Mouse (Mus musculus): ENCODE data around the gene Il17f. TPM values are rescaled to one million over a fixed set of nuclear protein-coding genes. Genes with fewer than 3 reads are reported as not detected.

The Il17f gene
- polyA plus RNA-seq, 1 experiment from 2014 or later = not detected

- no peak overlapping the region for H3K27ac ChIP-seq
- no peak overlapping the region for H3K4me3 ChIP-seq
- WGBS = 88% methylated on average over 6 of the region's 6 CpGs
- no peaks in the 10 kb centered on the region for H3K36me3 ChIP-seq
- no peak overlapping the region for H3K4me2 ChIP-seq
- H3K9me3 ChIP-seq = no peaks in the 10 kb centered on the region
- H3K9ac ChIP-seq = no peak overlapping the region
- H3K4me1 ChIP-seq (replicated peaks) = no peaks in the 10 kb centered on the region
- no peaks in the 10 kb centered on the region for H3K27me3 ChIP-seq
- ATAC-seq (ENCODE audit: low FRiP score) = no peak
Measured at GRCm38 (mm10) chr1:20766526-20766925, 23.9 kb downstream of the Il17f start.

DNA sequence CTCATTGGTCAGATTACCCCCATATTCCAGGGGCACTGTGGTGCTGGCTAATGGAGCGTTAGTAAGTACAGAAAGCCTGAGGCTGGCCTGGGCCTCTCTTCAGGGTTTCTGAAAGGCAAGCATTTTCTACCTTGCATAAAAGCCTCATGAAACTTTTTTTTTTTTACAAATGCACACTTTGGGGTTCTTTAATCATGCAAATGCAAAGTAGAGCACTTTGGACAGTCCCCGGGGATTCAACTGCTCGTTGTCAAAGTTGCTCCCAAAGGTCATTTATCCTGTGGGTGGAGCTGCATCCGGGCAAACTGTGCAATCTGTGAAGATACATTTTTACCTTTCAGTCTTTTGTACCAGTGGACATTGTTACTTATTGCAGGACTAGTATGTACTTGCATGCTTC lies 29.0 kb downstream of the Il17f start:
- H3K27me3 ChIP-seq = no peaks in the 10 kb centered on the region
- 37% methylated on average over 4 of the region's 4 CpGs for WGBS
- H3K9ac ChIP-seq = no peak overlapping the region
- H3K4me3 ChIP-seq = no peak overlapping the region
- ATAC-seq (ENCODE audit: low FRiP score) = no peak
- H3K36me3 ChIP-seq = no peaks in the 10 kb centered on the region
- H3K9me3 ChIP-seq = no peaks in the 10 kb centered on the region
- H3K4me1 ChIP-seq (replicated peaks) = no peaks in the 10 kb centered on the region
- H3K4me2 ChIP-seq = no peak overlapping the region
- H3K27ac ChIP-seq = no peak overlapping the region

DNA sequence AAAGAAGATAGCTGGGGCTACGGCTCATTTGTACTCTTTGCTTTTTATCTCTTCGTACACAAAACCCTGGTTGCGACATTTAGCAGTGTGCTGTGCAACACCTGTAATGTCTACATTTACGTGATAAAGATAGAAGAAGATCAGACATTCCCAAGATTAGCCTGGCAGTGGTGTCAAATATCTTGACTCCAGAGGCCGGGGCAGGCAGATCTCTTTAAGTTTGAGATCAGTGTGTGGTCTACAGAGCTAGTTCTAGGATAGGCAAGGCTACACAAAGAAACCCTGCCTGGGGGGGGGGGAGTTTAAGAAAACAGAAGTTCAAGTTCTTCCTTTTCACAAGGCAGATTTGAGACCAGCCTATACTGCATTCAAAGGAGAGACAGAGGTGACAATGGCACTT lies 30.1 kb downstream of the Il17f start:
- Histone ChIP-seq H3K27ac (no peak overlapping the region), H3K4me1 (replicated peaks) (no peaks in the 10 kb centered on the region), H3K36me3 (no peaks in the 10 kb centered on the region), H3K27me3 (no peaks in the 10 kb centered on the region), H3K4me3 (no peak overlapping the region), H3K4me2 (no peak overlapping the region), H3K9me3 (no peaks in the 10 kb centered on the region), H3K9ac (no peak overlapping the region)
- WGBS = 90% methylated on average over 5 of the region's 5 CpGs
- no peak for ATAC-seq (ENCODE audit: low FRiP score)

GRCm38 (mm10) chr1:20759799-20760198 lies 30.6 kb downstream of the Il17f start:
- ATAC-seq (ENCODE audit: low FRiP score) = no peak

GRCm38 (mm10) chr1:20757586-20757985 lies 32.8 kb downstream of the Il17f start:
- no peaks in the 10 kb centered on the region for H3K9me3 ChIP-seq
- no peak overlapping the region for H3K9ac ChIP-seq
- no peaks in the 10 kb centered on the region for H3K4me1 ChIP-seq (replicated peaks)
- no peaks in the 10 kb centered on the region for H3K36me3 ChIP-seq
- H3K4me3 ChIP-seq = no peak overlapping the region
- 94% methylated on average over 3 of the region's 3 CpGs for WGBS
- ATAC-seq (ENCODE audit: low FRiP score) = no peak
- H3K27me3 ChIP-seq = no peaks in the 10 kb centered on the region
- no peak overlapping the region for H3K27ac ChIP-seq
- no peak overlapping the region for H3K4me2 ChIP-seq

More at GRCm38 (mm10) chr1:20759799-20760198, 30.6 kb downstream of the Il17f start:
- Histone ChIP-seq H3K4me3 (no peak overlapping the region), H3K27ac (no peak overlapping the region), H3K9me3 (no peaks in the 10 kb centered on the region), H3K36me3 (no peaks in the 10 kb centered on the region), H3K4me2 (no peak overlapping the region), H3K27me3 (no peaks in the 10 kb centered on the region), H3K4me1 (replicated peaks) (no peaks in the 10 kb centered on the region), H3K9ac (no peak overlapping the region)
- 90% methylated on average over 10 of the region's 10 CpGs for WGBS

GRCm38 (mm10) chr1:20754439-20754838 lies 36.0 kb downstream of the Il17f start:
- Histone ChIP-seq H3K4me1 (replicated peaks) (no peaks in the 10 kb centered on the region), H3K27me3 (no peaks in the 10 kb centered on the region), H3K4me3 (no peak overlapping the region), H3K9me3 (no peaks in the 10 kb centered on the region; the same call in 1 of the 2 replicates), H3K36me3 (no peaks in the 10 kb centered on the region), H3K27ac (no peak overlapping the region), H3K9ac (no peak overlapping the region), H3K4me2 (no peak overlapping the region)
- 89% methylated on average over 10 of the region's 10 CpGs for WGBS
- no peak for ATAC-seq (ENCODE audit: low FRiP score)

GRCm38 (mm10) chr1:20740496-20740998 lies 49.9 kb downstream of the Il17f start:
- Histone ChIP-seq H3K4me2 (no peak overlapping the region), H3K27me3 (no peaks in the 10 kb centered on the region), H3K4me1 (replicated peaks) (no peaks in the 10 kb centered on the region), H3K4me3 (no peak overlapping the region), H3K9ac (no peak overlapping the region), H3K27ac (no peak overlapping the region), H3K36me3 (no peaks in the 10 kb centered on the region), H3K9me3 (no peaks in the 10 kb centered on the region)
- 87% methylated on average over 3 of the region's 3 CpGs for WGBS
- no peak for ATAC-seq (ENCODE audit: low FRiP score)

DNA sequence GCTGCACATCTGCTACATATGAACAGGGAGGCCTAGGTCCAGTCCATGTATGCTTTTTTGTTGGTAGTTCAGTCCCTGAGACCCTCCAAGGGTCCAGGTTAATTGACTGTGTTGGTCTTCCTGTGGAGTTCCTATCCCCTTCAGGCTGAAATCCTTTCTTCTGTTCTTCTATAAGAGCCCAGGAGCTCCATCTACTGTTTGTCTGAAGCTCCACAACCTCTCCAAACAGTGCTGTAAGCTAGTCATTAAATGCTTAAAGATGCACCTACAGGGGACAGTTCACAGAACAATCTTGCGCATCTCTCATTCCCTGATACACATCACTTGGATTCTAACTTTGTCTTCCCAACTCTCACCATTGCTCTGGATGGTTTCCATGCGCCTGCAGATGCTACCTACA lies 51.9 kb downstream of the Il17f start:
- no peak for ATAC-seq (ENCODE audit: low FRiP score)
- H3K27me3 ChIP-seq = no peaks in the 10 kb centered on the region
- H3K9ac ChIP-seq = no peak overlapping the region
- no peaks in the 10 kb centered on the region for H3K9me3 ChIP-seq
- no peak overlapping the region for H3K27ac ChIP-seq
- no peak overlapping the region for H3K4me3 ChIP-seq
- 90% methylated on average over 2 of the region's 2 CpGs for WGBS
- no peaks in the 10 kb centered on the region for H3K4me1 ChIP-seq (replicated peaks)
- no peak overlapping the region for H3K4me2 ChIP-seq
- no peaks in the 10 kb centered on the region for H3K36me3 ChIP-seq

DNA sequence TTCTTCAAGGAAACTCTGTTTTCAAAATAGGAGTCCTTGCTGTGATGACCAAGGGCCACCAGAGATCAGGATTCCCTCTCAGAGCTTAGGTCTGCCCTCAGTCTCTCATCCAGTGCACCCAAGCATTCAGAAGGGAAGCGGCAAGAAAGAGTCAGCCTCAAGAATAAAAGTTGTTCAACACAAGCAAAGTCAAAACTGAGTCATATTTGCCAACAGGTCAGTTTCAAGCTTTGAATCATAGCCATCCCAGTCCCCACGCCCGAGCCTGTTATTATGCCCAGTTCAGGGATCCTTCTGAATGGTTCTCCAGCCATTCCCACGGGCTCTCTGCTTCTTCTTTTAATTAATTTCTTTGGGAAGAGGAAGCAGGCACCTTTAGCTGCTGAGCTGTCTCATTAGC lies 53.8 kb downstream of the Il17f start:
- 88% methylated on average over 4 of the region's 4 CpGs for WGBS
- Histone ChIP-seq H3K9ac (no peak overlapping the region), H3K4me3 (no peak overlapping the region), H3K27me3 (no peaks in the 10 kb centered on the region), H3K4me1 (replicated peaks) (no peaks in the 10 kb centered on the region), H3K27ac (no peak overlapping the region), H3K4me2 (no peak overlapping the region), H3K9me3 (no peaks in the 10 kb centered on the region), H3K36me3 (no peaks in the 10 kb centered on the region)
- no peak for ATAC-seq (ENCODE audit: low FRiP score)

GRCm38 (mm10) chr1:20730903-20731302 lies 59.5 kb downstream of the Il17f start, which contains the start of gene Il17a:
Gene Il17a, plus strand, starts transcription at chr1:20730905.
- no peaks in the 10 kb centered on the region for H3K27me3 ChIP-seq
- H3K27ac ChIP-seq = no peak within 1 kb of the TSS
- H3K4me1 ChIP-seq (replicated peaks) = no peaks in the 10 kb centered on the region
- no peak within 1 kb of the TSS for H3K4me3 ChIP-seq
- no peak within 1 kb of the TSS for H3K4me2 ChIP-seq
- 95% methylated on average over 10 of the region's 10 CpGs for WGBS
- no peak for ATAC-seq (ENCODE audit: low FRiP score)
- H3K9me3 ChIP-seq = peaks cover 8% of the 10 kb centered on the region; the same call in 1 of the 2 replicates
- H3K9ac ChIP-seq = no peak within 1 kb of the TSS
- H3K36me3 ChIP-seq = no peaks in the 10 kb centered on the region

Other genes with a start within 250 kb of the Il17f start
- not detected in 2 replicates for gene Pkhd1, start 172.6 kb downstream of the Il17f start, polyA plus RNA-seq (2015; fragmentation: Nextera tagmentation; extraction: Ambion mirVana)
- not detected in 2 replicates for gene Il17a, start 59.7 kb downstream of the Il17f start, polyA plus RNA-seq (2015; fragmentation: Nextera tagmentation; extraction: Ambion mirVana)
- gene Mcm3, start 29.7 kb upstream of the Il17f start, polyA plus RNA-seq (2015; fragmentation: Nextera tagmentation; extraction: Ambion mirVana) = 27.0 and 29.6 TPM in 2 replicates
- 22.5 and 26.2 TPM in 2 replicates for gene Paqr8, start 100.0 kb upstream of the Il17f start, polyA plus RNA-seq (2015; fragmentation: Nextera tagmentation; extraction: Ambion mirVana)
- 2.6 and 3.5 TPM in 2 replicates for gene Efhc1, start 161.0 kb upstream of the Il17f start, polyA plus RNA-seq (2015; fragmentation: Nextera tagmentation; extraction: Ambion mirVana)

Measured in hindbrain, embryonic 13.5 days (tissue).